Mouse (Mus musculus) small intestine, adult 2 months (tissue): ENCODE results near the gene Glis2.

Experiments used
- CTCF ChIP-seq: fragments of 200-500 bp; IDR thresholded peaks from 2 replicates; pipeline ENCODE4 v1.5.1; 2012; ENCODE audit warnings: low read depth, mild to moderate bottlenecking, control low read depth, inconsistent platforms, low read length, moderate library complexity, mixed read lengths; ENCODE audit not compliant: insufficient replicate concordance, insufficient read length; ENCODE audit errors: extremely low read depth
- POLR2A ChIP-seq: fragments of 200-500 bp; IDR thresholded peaks from 2 replicates; pipeline ENCODE4 v1.6.1; 2012; ENCODE audit warnings: low read depth, mild to moderate bottlenecking, control low read depth, inconsistent platforms, low read length, moderate library complexity

DNA sequence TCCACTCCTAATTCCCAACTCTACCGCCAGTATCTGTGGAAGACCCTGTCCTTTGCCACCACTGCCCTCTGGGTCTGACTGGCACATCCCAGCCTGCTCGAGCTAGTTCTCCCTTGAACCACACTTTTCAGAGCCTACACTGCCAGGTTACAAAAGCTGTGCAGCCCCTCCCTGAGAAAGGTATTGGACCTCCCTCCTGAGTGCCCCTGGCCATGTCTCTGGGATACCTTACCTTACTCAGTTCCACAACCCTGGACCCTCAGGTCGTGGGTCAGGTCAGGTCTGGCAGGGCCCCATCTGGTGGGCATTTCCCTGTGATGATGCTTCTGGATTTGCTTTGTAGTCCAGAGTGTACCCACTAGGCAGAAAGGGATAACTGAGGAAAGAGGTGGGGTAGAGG lies 5.1 kb downstream of the Glis2 start:
- TF ChIP-seq POLR2A (no peak), CTCF (no peak)
